Mouse (Mus musculus) embryonic facial prominence, embryonic 10.5 days (tissue): ENCODE data around the gene Mesd. TPM values are rescaled to one million over a fixed set of nuclear protein-coding genes. Genes with fewer than 3 reads are reported as not detected.
"Not testable (repeated sequence)": the region's sequence is repeated elsewhere in the genome, so short reads cannot be mapped to it uniquely, and the experiment has no call there.

Experiments
- DNase-seq: peaks from one replicate; pipeline ENCODE4 v3.0.0-alpha.2; 2017; ENCODE audit warnings: low spot score
- H3K27ac ChIP-seq: fragments of 300-500 bp; sonication (generic); replicated peaks from 2 replicates; pipeline ENCODE4 v1.5.1; 2016; ENCODE audit warnings: mild to moderate bottlenecking
- H3K27me3 ChIP-seq: fragments of 300-500 bp; sonication (generic); replicated peaks from 2 replicates; pipeline ENCODE4 v1.6.1; 2016; ENCODE audit warnings: low read depth, mild to moderate bottlenecking; ENCODE audit not compliant: poor library complexity, severe bottlenecking
- H3K36me3 ChIP-seq: fragments of 300-500 bp; sonication (generic); replicated peaks from 2 replicates; pipeline ENCODE4 v1.6.1; 2016; ENCODE audit warnings: mild to moderate bottlenecking, moderate library complexity
- H3K4me1 ChIP-seq: fragments of 300-500 bp; sonication (generic); 2 replicates; pipeline ENCODE4 v1.6.1; 2016
- H3K4me3 ChIP-seq: fragments of 300-500 bp; sonication (generic); 2 replicates; pipeline ENCODE4 v1.5.1; 2016; ENCODE audit warnings: mild to moderate bottlenecking, moderate library complexity
- H3K9me3 ChIP-seq: fragments of 300-500 bp; sonication (generic); 2 replicates; pipeline ENCODE4 v1.6.1; 2016; ENCODE audit warnings: mild to moderate bottlenecking
- WGBS: fragments of 180-500 bp; shearing (Covaris S2); methylation state at CpG from one replicate; pipeline ENCODE4 v1.1.7; 2016; 5-methylcytosine and 5-hydroxymethylcytosine counted together
- polyA plus RNA-seq: library from polyadenylated mRNA; unstranded; fragments of >200 nt; fragmentation: Nextera tagmentation; extraction: Ambion mirVana; gene quantifications from 2 replicates; pipeline ENCODE4 v1.2.1, GENCODE M21; 2016

Gene Mesd
- polyA plus RNA-seq, 1 experiment from 2014 or later = 99.6 TPM

DNA sequence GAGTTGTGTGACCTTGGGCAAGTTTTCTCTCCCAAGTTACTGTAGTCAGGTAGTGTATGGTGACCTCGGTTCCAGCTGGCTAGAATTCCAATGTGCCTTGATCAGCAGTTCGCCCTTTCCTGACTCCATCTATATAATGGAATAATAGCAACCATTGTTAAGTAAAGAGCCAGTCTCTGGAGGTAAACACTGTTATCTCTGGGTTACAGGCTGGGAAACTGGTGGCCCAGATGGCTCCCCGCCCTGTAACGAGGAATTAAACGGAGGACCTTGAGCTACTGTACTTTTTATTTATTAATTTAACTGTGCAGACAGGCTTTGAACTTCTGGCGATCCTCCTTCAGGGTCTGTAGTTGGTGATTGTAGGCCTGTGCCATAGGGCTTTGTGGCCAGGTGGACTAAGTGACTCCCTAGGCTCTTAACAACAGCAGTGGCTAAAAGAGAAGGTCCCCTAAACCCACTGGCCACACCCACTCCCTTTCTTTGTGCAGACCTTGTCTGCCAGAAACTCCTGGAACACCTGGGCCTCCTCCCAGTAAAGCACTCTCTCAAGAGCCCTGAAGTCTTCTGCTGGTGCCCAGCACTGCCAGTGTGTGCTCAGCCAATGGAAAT is 761 bp downstream of the Mesd start:
- peaks cover 6% of the 10 kb centered on the region; the same call in 1 of the 2 replicates for H3K9me3 ChIP-seq
- peak overlapping the region; percentile 99 for H3K27ac ChIP-seq
- no peak for DNase-seq
- peaks cover 15% of the 10 kb centered on the region for H3K36me3 ChIP-seq
- H3K4me1 ChIP-seq = peaks cover 55% of the 10 kb centered on the region
- H3K4me3 ChIP-seq = peak overlapping the region; percentile 89
- WGBS = 39% methylated on average over 6 of the region's 6 CpGs
- H3K27me3 ChIP-seq = no peaks in the 10 kb centered on the region

DNA sequence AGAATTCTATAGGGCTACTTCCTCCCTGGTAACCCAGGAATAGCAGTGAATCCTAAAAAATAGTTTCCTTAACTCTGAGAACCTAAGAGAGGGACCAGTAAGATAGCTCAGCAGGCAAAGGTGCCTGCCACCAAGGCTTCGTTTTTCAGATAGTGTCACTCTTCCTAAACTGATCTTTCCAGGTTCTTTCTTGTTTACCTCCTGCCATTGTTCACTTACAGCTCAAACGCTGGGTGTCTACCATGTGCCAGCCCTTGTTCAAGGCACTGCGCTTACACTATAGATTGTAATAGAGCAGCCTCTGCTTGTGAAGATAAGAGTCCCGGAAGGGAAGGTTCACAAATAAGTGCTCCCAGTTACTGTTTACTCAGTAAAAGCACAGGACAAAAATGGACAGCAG is 1.6 kb downstream of the Mesd start:
- no peak for DNase-seq
- Histone ChIP-seq H3K9me3 (peaks cover 6% of the 10 kb centered on the region; the same call in 1 of the 2 replicates), H3K36me3 (peaks cover 15% of the 10 kb centered on the region), H3K27me3 (no peaks in the 10 kb centered on the region), H3K27ac (peak overlapping the region; percentile 19; the same call in 1 of the 2 replicates), H3K4me1 (peaks cover 48% of the 10 kb centered on the region), H3K4me3 (no peak overlapping the region)
- 87% methylated on average over 4 of the region's 4 CpGs for WGBS

DNA sequence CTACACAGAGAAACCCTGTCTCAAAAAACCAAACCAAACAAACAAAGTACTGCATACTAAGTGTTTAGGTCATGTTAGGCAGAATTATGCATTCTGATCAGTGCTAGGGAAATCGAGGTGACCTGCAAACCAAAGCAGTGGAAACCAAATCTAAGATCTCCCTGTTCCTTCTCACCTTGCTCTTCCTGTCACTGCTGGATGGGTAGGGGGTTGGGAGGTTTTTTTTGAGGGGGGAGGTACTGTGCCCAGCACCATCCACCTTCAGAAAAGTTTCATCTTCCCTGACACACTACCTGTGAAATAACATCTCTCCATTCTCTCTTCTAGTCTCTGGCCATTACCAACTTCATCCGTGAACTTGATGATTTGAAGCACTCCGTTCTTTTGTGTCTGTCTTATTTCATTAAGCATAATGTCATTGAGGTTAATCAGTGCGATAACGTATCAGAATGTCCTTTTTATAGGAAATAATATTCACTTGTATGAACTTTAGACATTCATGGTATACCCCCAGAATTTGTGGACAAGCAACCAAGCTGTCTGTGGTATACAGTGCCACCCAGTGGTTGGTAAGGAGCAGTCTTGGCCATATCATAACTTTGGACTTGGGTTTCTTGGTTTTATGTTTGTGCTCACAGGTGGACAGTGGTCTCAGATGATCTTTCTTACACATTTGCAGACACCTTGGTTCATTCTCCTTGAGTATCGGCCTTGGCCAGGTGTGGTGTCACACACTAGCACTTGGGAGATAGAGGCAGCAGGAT is 2.3 kb downstream of the Mesd start:
- 92% methylated on average over 6 of the region's 6 CpGs for WGBS
- Histone ChIP-seq H3K4me1 (peaks cover 42% of the 10 kb centered on the region), H3K27me3 (no peaks in the 10 kb centered on the region), H3K9me3 (peaks cover 6% of the 10 kb centered on the region; the same call in 1 of the 2 replicates), H3K27ac (no peak overlapping the region), H3K36me3 (peaks cover 12% of the 10 kb centered on the region), H3K4me3 (no peak overlapping the region)
- DNase-seq = peak; percentile 19

DNA sequence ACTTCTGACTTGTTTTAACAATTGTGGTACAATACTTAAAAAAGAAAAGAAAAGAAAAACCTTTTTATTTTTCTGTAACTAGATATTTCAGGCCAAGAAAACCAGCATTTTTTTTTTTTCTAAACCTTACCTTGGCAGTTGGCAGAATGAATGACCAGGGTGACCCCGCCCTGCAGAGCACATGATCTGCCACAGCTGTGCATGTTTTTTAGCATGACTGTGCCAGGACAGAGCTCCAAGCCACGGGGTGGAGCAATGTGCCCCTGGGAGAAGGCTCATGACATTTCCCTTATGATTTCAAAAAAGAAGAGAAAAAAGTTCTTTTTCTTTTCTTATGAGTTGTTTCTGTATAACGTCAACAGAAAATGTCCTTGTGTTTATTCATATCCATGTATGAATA is 5.1 kb downstream of the Mesd start:
- peaks cover 6% of the 10 kb centered on the region; the same call in 1 of the 2 replicates for H3K9me3 ChIP-seq
- DNase-seq = peak; percentile 20
- H3K27ac ChIP-seq = no peak overlapping the region
- peaks cover 2% of the 10 kb centered on the region; the same call in 1 of the 2 replicates for H3K36me3 ChIP-seq
- no peaks in the 10 kb centered on the region for H3K27me3 ChIP-seq
- 60% methylated on average over 3 of the region's 3 CpGs for WGBS
- peaks cover 35% of the 10 kb centered on the region for H3K4me1 ChIP-seq
- no peak overlapping the region for H3K4me3 ChIP-seq

DNA sequence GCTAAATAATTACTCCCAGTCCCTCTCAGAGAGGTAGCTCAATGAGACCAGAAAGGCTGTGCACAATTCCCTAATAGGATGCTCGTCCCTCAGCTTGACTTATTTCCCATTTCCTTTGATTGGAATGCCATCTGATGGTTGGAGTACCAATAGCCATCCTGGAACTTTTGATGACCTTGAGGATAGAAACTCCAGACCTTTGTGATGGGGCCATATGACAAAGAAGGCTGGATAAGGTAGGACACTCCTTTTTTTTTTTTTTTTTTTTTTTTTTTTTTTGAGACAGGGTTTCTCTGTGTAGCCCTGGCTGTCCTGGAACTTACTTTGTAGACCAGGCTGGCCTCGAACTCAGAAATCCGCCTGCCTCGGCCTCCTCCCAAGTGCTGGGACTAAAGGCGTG is 5.7 kb downstream of the Mesd start:
- not testable (repeated sequence) for H3K27ac ChIP-seq, H3K27me3 ChIP-seq, H3K4me3 ChIP-seq, H3K9me3 ChIP-seq, H3K36me3 ChIP-seq, DNase-seq
- WGBS = 88% methylated on average over 5 of the region's 5 CpGs
- H3K4me1 ChIP-seq = peaks cover 33% of the 10 kb centered on the region

DNA sequence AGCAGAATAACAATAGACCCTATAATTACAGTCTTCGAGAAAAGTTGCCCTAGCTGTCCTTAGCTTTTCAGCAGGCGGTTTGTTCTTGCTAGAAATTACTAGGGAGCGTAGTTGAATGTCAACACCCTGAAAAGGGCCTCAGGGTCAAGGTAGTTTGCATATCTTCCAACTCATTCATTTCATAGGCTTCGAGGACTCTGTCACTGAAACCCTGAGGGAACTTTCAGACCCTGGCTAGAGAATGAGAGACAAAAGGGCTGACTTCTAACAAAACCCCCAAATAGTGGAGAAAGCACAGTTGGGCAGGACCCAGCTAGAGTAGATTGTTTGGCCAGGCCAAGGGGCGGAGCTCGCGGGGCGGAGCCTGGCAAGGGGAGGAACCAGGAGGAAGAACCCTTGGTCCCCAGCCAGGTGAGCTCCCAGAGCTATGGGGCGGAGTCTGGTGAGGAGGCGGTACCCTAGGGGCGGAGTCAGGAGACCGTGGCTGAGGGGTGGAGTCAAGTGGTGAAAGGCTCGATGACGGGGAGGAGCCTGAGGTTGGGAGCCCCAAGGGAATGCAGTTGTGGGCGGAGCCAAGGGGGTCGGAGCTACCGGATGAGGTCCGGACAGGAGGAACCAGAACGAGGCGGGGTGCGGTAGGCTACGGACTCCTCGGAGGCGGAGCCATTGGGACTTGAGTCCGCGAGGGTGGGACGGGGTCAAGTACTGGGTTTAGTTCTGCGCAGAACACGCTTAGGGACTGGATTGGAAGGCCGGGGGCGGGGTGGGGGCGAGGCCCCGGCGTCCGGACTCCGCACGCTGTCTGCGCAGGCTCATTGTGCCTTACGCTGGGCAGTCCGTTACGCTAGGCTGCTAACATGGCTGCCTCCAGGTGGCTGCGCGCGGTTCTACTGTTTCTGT is 7.4 kb downstream of the Mesd start:
- Histone ChIP-seq H3K36me3 (peaks cover 25% of the 10 kb centered on the region), H3K9me3 (0 out of 2 replicates have a peak, but pooled peaks cover 1% of the 10 kb centered on the region), H3K4me3 (peak overlapping the region; percentile 74), H3K27ac (peak overlapping the region; percentile 88), H3K4me1 (peaks cover 28% of the 10 kb centered on the region), H3K27me3 (no peaks in the 10 kb centered on the region)
- WGBS = 3% methylated on average over 44 of the region's 44 CpGs
- DNase-seq = peak; percentile 99

DNA sequence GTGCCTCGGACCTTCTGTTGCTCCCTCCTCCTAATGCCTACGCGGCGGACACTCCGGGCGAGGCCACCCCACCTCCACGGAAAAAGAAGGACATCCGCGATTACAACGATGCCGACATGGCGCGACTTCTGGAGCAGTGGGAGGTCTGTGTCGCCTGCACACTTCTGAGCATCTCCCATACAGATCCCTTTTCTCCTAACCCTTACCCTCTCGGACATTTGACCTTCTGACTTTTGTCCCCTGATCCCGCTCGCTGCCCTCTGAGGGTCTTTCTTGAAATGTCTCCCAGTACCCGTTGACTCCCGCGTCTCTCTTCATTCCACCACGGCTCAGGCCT is 8.0 kb downstream of the Mesd start:
- WGBS = under 1% methylated on average over 21 of the region's 21 CpGs
- H3K27ac ChIP-seq = peak overlapping the region; percentile 88
- no peaks in the 10 kb centered on the region for H3K9me3 ChIP-seq
- no peaks in the 10 kb centered on the region for H3K27me3 ChIP-seq
- peaks cover 28% of the 10 kb centered on the region for H3K4me1 ChIP-seq
- H3K36me3 ChIP-seq = peaks cover 30% of the 10 kb centered on the region
- peak overlapping the region; percentile 74 for H3K4me3 ChIP-seq
- DNase-seq = no peak

DNA sequence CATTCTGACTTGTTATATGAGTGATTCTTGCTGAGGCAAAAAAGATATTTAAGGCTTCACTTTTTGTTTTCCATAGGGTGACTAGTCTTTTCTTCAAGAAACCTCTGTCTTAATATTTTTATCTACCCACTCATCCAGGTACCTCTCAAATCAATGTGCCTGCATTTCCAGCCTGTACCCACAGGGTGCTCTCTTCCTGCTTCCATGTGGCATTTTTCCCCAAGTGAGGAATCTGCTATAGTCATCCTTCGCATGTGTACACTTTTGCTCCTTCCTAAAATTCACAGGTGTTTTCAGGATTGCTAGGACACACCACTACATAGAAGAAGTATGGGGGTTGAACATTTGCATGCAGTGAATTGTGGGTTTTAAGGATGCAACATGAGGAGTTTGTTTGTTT is 10.1 kb downstream of the Mesd start:
- no peak overlapping the region for H3K4me3 ChIP-seq
- no peak overlapping the region for H3K27ac ChIP-seq
- H3K4me1 ChIP-seq = peaks cover 28% of the 10 kb centered on the region
- no peaks in the 10 kb centered on the region for H3K27me3 ChIP-seq
- no peaks in the 10 kb centered on the region for H3K9me3 ChIP-seq
- DNase-seq = no peak
- WGBS = 94% methylated on average over 1 of the region's 1 CpGs
- peaks cover 50% of the 10 kb centered on the region for H3K36me3 ChIP-seq

DNA sequence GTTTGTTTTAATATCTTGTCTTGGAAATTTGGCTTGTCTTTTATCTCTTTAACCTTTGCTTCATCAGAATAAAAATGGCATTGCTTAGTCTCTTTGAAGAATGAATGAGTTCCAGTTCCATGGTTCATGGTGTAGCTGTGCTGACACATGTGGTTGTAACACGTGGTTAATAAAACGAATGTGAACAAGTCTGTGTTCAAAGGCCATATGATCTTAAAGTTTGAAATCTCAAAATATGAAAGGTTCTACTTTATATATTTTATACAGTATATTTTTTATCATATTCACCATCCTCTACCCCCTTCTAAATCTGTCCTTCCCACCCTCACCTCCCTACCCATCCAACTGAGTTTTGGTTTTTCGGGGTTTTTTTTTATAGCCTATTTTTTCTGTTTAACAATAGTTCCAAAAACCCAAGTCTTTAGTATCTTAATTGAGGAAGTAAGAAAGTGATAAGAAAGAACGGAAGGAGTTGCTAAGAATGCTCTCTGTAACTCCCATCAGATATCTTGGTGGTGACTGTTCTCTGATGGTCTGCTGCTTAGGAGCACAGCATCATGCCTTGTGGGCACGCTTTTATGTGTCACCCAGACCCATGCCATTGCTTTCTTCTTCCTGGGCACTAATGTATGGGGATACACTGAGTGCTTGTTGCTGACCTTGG is 11.9 kb downstream of the Mesd start:
- Histone ChIP-seq H3K4me1 (peaks cover 22% of the 10 kb centered on the region), H3K36me3 (peaks cover 69% of the 10 kb centered on the region)
- WGBS = 96% methylated on average over 5 of the region's 5 CpGs

DNA sequence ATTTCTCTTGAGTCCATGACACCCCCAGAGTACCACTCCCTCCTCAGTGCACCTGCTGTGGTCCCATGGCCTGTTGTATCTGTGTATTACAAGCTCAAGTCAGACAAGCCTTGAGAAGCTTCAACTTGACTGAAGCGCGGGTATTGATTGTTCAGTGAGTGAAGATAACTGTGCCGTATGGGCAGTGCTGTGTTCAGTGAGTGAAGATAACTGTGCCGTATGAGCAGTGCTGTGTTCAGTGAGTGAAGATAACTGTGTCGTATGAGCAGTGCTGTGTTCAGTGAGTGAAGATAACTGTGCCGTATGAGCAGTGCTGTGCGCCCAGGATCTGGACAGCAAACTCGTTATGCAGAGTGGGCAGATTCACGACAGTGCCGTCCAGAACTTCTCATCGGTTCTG is 14.0 kb downstream of the Mesd start:
- 95% methylated on average over 11 of the region's 11 CpGs for WGBS
- DNase-seq = no peak
- no peak overlapping the region for H3K27ac ChIP-seq
- no peaks in the 10 kb centered on the region for H3K27me3 ChIP-seq
- peaks cover 13% of the 10 kb centered on the region for H3K4me1 ChIP-seq
- H3K36me3 ChIP-seq = peaks cover 79% of the 10 kb centered on the region
- no peak overlapping the region for H3K4me3 ChIP-seq
- H3K9me3 ChIP-seq = no peaks in the 10 kb centered on the region

More for the DNA sequence above, 11.9 kb downstream of the Mesd start:
- Histone ChIP-seq H3K27ac (no peak overlapping the region), H3K9me3 (no peaks in the 10 kb centered on the region), H3K4me3 (no peak overlapping the region), H3K27me3 (no peaks in the 10 kb centered on the region)
- no peak for DNase-seq

DNA sequence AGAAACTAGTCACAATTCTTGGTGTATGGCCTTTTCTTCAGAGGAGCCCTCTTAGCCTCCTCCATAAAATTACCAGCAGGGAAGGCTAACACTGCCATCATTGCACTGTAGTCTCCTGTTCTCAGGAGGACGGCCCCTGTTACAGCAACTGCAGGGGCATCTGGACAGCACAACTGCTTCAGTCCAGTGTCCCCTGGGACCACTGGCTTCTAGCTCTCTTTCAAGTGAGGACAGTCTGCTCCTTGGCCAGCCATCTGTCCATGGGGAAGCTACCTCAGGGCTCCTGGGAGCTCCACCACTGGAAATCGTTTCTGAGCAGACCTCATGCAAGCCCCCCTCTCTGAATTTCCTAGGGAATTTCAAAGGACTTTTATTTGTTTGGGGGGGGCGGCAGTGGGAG is 16.3 kb downstream of the Mesd start:
- Histone ChIP-seq H3K27me3 (no peaks in the 10 kb centered on the region), H3K9me3 (no peaks in the 10 kb centered on the region), H3K27ac (no peak overlapping the region), H3K4me3 (no peak overlapping the region), H3K4me1 (no peaks in the 10 kb centered on the region), H3K36me3 (peaks cover 66% of the 10 kb centered on the region)
- DNase-seq = no peak
- WGBS = 77% methylated on average over 3 of the region's 3 CpGs

DNA sequence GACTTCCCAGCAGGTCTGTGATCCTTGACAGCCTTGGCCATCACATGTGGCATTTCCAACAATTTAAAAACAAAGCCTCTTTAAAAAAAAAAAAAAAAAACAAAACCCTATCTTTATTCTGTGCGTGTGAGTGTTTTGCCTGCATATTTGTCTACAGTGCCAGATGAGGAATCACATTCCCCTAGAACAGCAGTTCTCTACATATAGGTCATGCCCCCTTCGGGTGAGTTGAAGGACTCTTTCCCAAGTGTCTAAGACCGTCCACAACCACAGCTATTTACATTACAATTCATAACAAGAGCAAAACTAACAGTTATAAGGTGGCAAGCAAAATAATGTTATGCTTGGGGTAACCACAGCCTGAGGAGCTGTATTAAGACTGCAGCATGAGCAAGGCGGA is 17.2 kb downstream of the Mesd start:
- WGBS = 88% methylated on average over 4 of the region's 4 CpGs
- no peaks in the 10 kb centered on the region for H3K27me3 ChIP-seq
- H3K4me1 ChIP-seq = no peaks in the 10 kb centered on the region
- no peak overlapping the region for H3K4me3 ChIP-seq
- peaks cover 57% of the 10 kb centered on the region for H3K36me3 ChIP-seq
- H3K9me3 ChIP-seq = 0 out of 2 replicates have a peak, but pooled peaks cover 4% of the 10 kb centered on the region
- H3K27ac ChIP-seq = no peak overlapping the region
- DNase-seq = no peak
